Comparison of ENCODE assay signal across 28 mouse cellular contexts in the genomic region with DNA sequence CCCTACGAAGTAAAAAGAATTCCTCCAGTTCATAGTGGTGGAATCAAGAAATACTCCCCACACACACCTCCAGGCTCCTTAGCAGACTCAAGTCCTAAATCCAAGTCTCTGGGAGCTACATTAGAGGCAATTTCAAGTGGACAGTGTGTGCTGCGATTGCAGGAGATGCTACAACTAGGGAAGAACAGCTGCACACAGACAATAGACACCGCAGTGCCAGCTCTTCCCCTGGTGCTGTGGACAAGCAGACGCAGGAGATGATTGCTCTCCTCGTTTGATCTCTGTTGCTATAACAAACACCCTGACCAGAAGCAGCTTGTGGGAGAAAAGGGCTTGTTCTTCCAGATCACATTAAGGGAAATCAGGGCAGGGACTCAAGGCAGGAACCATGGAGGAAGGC.
DNase-seq lines count a peak whose midpoint lies in the region; ATAC-seq and TF ChIP-seq lines count a peak whose summit lies in the region.
"Had no signal": no experiment of that assay in that cellular context is flagged by ENCODE, and none has a peak within 500 bp of the region (broad histone marks: within the 10 kb centered on the region; RNA-seq: fewer than 3 reads in every experiment).

No protein-coding gene starts in this region.

- no peaks in the 10 kb centered on the region for H3K79me2 ChIP-seq in myocyte (ENCODE audit: control insufficient read depth, insufficient read depth)

- H3K27me3 ChIP-seq in kidney, embryonic 15.5 days = no peaks in the 10 kb centered on the region
- no peaks in the 10 kb centered on the region for H3K27me3 ChIP-seq in embryonic facial prominence, embryonic 10.5 days (replicated peaks; ENCODE audit: low read depth, poor library complexity, severe bottlenecking)
- no peaks in the 10 kb centered on the region for H3K27me3 ChIP-seq in embryonic facial prominence, embryonic 14.5 days (replicated peaks; ENCODE audit: control insufficient read depth, insufficient read depth, low read length)
- no peaks in the 10 kb centered on the region for H3K27me3 ChIP-seq in myocyte (ENCODE audit: control insufficient read depth, insufficient read depth, insufficient read length)
- no peaks in the 10 kb centered on the region for H3K27me3 ChIP-seq in liver, postnatal 0 days (ENCODE audit: insufficient read depth, low read length)
- H3K27me3 ChIP-seq: CH12.LX; forebrain, embryonic 12.5 days; forebrain, embryonic 15.5 days; heart, embryonic 13.5 days; Patski had no signal

- peaks cover 21% of the 10 kb centered on the region for H3K4me1 ChIP-seq in kidney, embryonic 15.5 days
- peaks cover 29% of the 10 kb centered on the region for H3K4me1 ChIP-seq in embryonic facial prominence, embryonic 10.5 days
- H3K4me1 ChIP-seq in embryonic facial prominence, embryonic 14.5 days (ENCODE audit: control insufficient read depth, insufficient read depth, low read length) = peaks cover 20% of the 10 kb centered on the region
- H3K4me1 ChIP-seq in liver, postnatal 0 days (ENCODE audit: insufficient read depth) = no peaks in the 10 kb centered on the region
- H3K4me1 ChIP-seq: forebrain, embryonic 12.5 days; forebrain, embryonic 15.5 days had no signal

- ATAC-seq in kidney, embryonic 15.5 days (replicated peaks; ENCODE audit: low FRiP score) = no peak
- no peak for ATAC-seq in embryonic facial prominence, embryonic 14.5 days (ENCODE audit: low read depth)
- no peak for ATAC-seq in liver, postnatal 0 days
- no peak for ATAC-seq in erythroblast, adult 5-6 weeks (replicated peaks; ENCODE audit: low FRiP score, poor library complexity, severe bottlenecking)
- ATAC-seq: forebrain, embryonic 15.5 days; Patski had no signal

- WGBS in kidney, embryonic 15.5 days = 56% methylated on average over 5 of the region's 5 CpGs
- 73% methylated on average over 5 of the region's 5 CpGs for WGBS in embryonic facial prominence, embryonic 10.5 days
- 58% methylated on average over 5 of the region's 5 CpGs for WGBS in embryonic facial prominence, embryonic 14.5 days
- 68% methylated on average over 5 of the region's 5 CpGs for WGBS in liver, postnatal 0 days (ENCODE audit: insufficient replicate concordance)

- 0 out of 2 replicates have a peak overlapping the region, but pooled peaks have one; percentile 38 for H3K27ac ChIP-seq in kidney, embryonic 15.5 days
- H3K27ac ChIP-seq in embryonic facial prominence, embryonic 10.5 days (replicated peaks) = peak overlapping the region; percentile 88
- peak overlapping the region; percentile 25 for H3K27ac ChIP-seq in embryonic facial prominence, embryonic 14.5 days (replicated peaks; ENCODE audit: low read depth, low read length)
- H3K27ac ChIP-seq in liver, postnatal 0 days (ENCODE audit: low read depth) = no peak overlapping the region
- H3K27ac ChIP-seq: forebrain, embryonic 12.5 days; forebrain, embryonic 15.5 days; heart, embryonic 10.5 days; heart, embryonic 13.5 days; hindbrain, embryonic 14.5 days had no signal

- TF ChIP-seq CTCF in liver, postnatal 0 days (IDR thresholded peaks at IDR 0.05; ENCODE audit: low read depth) = no peak

- H3ac ChIP-seq in myocyte (ENCODE audit: control insufficient read depth, insufficient read length) = no peak overlapping the region

- no peak overlapping the region for H3K4me3 ChIP-seq in kidney, embryonic 15.5 days (replicated peaks)
- H3K4me3 ChIP-seq in embryonic facial prominence, embryonic 10.5 days = no peak overlapping the region
- H3K4me3 ChIP-seq in embryonic facial prominence, embryonic 14.5 days (ENCODE audit: low read depth, low read length) = no peak overlapping the region
- no peak overlapping the region for H3K4me3 ChIP-seq in myocyte
- no peak overlapping the region for H3K4me3 ChIP-seq in liver, postnatal 0 days (ENCODE audit: low read depth, low read length)
- H3K4me3 ChIP-seq: erythroblast, embryonic 14.5 days; forebrain, embryonic 12.5 days; forebrain, embryonic 15.5 days; heart, embryonic 10.5 days; heart, embryonic 13.5 days had no signal

- no peak overlapping the region for H3K9ac ChIP-seq in kidney, embryonic 15.5 days
- H3K9ac ChIP-seq in embryonic facial prominence, embryonic 14.5 days (ENCODE audit: low read depth, low read length) = no peak overlapping the region
- no peak overlapping the region for H3K9ac ChIP-seq in liver, postnatal 0 days (replicated peaks)
- H3K9ac ChIP-seq: forebrain, embryonic 12.5 days; forebrain, embryonic 15.5 days; heart, embryonic 13.5 days; hindbrain, embryonic 14.5 days had no signal

- H3K4me2 ChIP-seq in kidney, embryonic 15.5 days = no peak overlapping the region
- H3K4me2 ChIP-seq in embryonic facial prominence, embryonic 14.5 days (ENCODE audit: low read depth, low read length) = no peak overlapping the region
- H3K4me2 ChIP-seq in myocyte (ENCODE audit: low read depth) = peak overlapping the region; percentile 1
- H3K4me2 ChIP-seq in liver, postnatal 0 days (ENCODE audit: low read depth, low read length) = no peak overlapping the region
- H3K4me2 ChIP-seq: forebrain, embryonic 12.5 days; forebrain, embryonic 15.5 days; heart, embryonic 13.5 days; hindbrain, embryonic 14.5 days had no signal

- TF ChIP-seq POLR2A in myocyte (IDR thresholded peaks at IDR 0.05; ENCODE audit: insufficient read length, low read depth) = no peak

- no peak for TF ChIP-seq EP300 in liver, postnatal 0 days (IDR thresholded peaks at IDR 0.05; ENCODE audit: low read depth)

- peaks cover 5% of the 10 kb centered on the region; the same call in 1 of the 2 replicates for H3K9me3 ChIP-seq in kidney, embryonic 15.5 days (replicated peaks)
- peaks cover 12% of the 10 kb centered on the region; the same call in 1 of the 2 replicates for H3K9me3 ChIP-seq in embryonic facial prominence, embryonic 10.5 days
- peaks cover 4% of the 10 kb centered on the region; the same call in 1 of the 2 replicates for H3K9me3 ChIP-seq in embryonic facial prominence, embryonic 14.5 days (ENCODE audit: control insufficient read depth, low read length)
- peaks cover 3% of the 10 kb centered on the region; the same call in 1 of the 2 replicates for H3K9me3 ChIP-seq in liver, postnatal 0 days (ENCODE audit: low read length)
- H3K9me3 ChIP-seq: forebrain, embryonic 15.5 days; heart, embryonic 10.5 days had no signal

- no peak for DNase-seq in kidney, postnatal 14 days
- DNase-seq in embryonic facial prominence, embryonic 10.5 days (ENCODE audit: low spot score) = no peak
- no peak for DNase-seq in embryonic facial prominence, embryonic 14.5 days (ENCODE audit: low spot score)
- no peak for DNase-seq in liver, postnatal 0 days
- DNase-seq: adrenal gland, adult 2 months; adrenal gland, postnatal 14 days; B cell, adult 2 months; cerebellum, adult 11 months; cerebellum, adult 2 months; cerebellum, adult 9-11 months; cerebellum, postnatal 25 days; embryo, embryonic 11 days; gastrocnemius, postnatal 25 days; heart, adult 18-20 months; heart, postnatal 14 days; heart, postnatal 4 days had no signal

- H3K36me3 ChIP-seq in kidney, embryonic 15.5 days = no peaks in the 10 kb centered on the region
- H3K36me3 ChIP-seq in embryonic facial prominence, embryonic 10.5 days (replicated peaks) = no peaks in the 10 kb centered on the region
- no peaks in the 10 kb centered on the region for H3K36me3 ChIP-seq in embryonic facial prominence, embryonic 14.5 days (ENCODE audit: control insufficient read depth, insufficient read depth, low read length)
- no peaks in the 10 kb centered on the region for H3K36me3 ChIP-seq in myocyte (ENCODE audit: control insufficient read depth, insufficient read depth)
- no peaks in the 10 kb centered on the region for H3K36me3 ChIP-seq in liver, postnatal 0 days (replicated peaks; ENCODE audit: insufficient read depth, low read length)
- H3K36me3 ChIP-seq: forebrain, embryonic 12.5 days; forebrain, embryonic 15.5 days; G1E; heart, embryonic 10.5 days; heart, embryonic 13.5 days had no signal

TF ChIP-seq in myocyte, 11 proteins besides CTCF, POLR2A, EP300 and RAD21:
- peak; percentile 20 to 82 (median 41) for TF ChIP-seq MYOG (IDR thresholded peaks at IDR 0.05; ENCODE audit: control insufficient read depth in 1 of 3, insufficient read depth in 1 of 3, insufficient read length in 2 of 3, low read depth in 2 of 3)
- TF ChIP-seq SRF (IDR thresholded peaks at IDR 0.05; ENCODE audit: control insufficient read depth, insufficient read length, low read depth) = no peak
- TF ChIP-seq MYOD1 (IDR thresholded peaks at IDR 0.05; ENCODE audit: control insufficient read depth in 1 of 3, insufficient read length in 2 of 3, low read depth in 2 of 3) = peak in 2 of 3 experiments; percentile 82
